Mouse (Mus musculus): ENCODE results near the gene Kmt5b. TPM values are rescaled to one million over a fixed set of nuclear protein-coding genes. Genes with fewer than 3 reads are reported as not detected.

The Kmt5b gene
- polyA plus RNA-seq, 1 experiment from 2014 or later: 20.0 TPM

DNA sequence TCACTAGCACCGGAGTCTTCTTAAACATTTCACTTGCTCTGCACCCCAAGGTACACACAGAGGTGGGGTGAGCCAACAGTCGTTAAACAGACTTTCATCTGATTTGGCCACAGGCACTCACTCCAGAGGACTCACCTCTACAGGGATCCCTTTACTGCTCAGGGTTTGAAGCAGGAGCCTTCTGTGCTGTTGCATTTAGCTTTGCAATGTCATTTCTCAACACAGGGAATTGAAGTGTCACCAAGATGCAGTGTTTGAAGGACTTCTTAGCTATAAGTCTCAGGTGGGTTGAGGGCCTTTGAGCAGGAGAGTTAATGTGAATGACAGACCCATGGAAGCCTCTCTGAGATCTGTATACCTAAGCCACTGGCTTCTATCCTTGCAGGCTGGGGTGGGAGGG lies 76.4 kb downstream of the Kmt5b start:
- Histone ChIP-seq H3K9ac (ENCODE audit: low read depth, low read length) (no peak overlapping the region), H3K36me3 (ENCODE audit: insufficient read depth, low read length) (no peaks in the 10 kb centered on the region), H3K4me3 (replicated peaks; ENCODE audit: low read depth, low read length) (no peak overlapping the region), H3K9me3 (replicated peaks; ENCODE audit: low read length) (no peaks in the 10 kb centered on the region), H3K27ac (peak overlapping the region; percentile 81), H3K4me1 (replicated peaks; ENCODE audit: insufficient read depth, low read length) (no peaks in the 10 kb centered on the region), H3K27me3 (ENCODE audit: insufficient read depth, low read length) (no peaks in the 10 kb centered on the region), H3K4me2 (ENCODE audit: low read length) (no peak overlapping the region)
- DNase-seq (ENCODE audit: low spot score) (no peak), ATAC-seq (replicated peaks; ENCODE audit: low FRiP score, low read depth) (no peak)
- 89% methylated on average over 2 of the region's 2 CpGs for WGBS
- TF ChIP-seq CTCF (IDR thresholded peaks at IDR 0.05; ENCODE audit: low read depth): no peak

DNA sequence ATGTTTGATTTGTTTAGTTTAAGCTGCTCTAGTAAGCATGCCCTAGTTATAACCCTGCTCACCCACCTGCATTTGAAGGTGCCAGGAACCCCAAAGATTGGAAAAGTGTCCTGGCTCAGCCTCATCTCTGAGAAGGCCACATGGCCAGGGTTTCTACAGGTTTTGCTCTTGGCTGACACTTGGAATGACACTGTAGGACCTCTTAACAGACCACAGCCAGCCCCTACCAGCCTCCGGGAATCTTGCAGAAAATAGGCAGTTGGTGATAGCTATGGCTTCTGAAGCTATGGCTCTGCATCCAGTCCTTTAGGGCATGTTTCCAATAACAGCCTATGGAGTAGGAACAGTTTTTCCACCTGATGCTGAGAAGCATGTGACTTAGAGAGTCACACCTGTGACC lies 77.6 kb downstream of the Kmt5b start:
- H3K9ac ChIP-seq (ENCODE audit: low read depth, low read length): no peak overlapping the region
- 93% methylated on average over 1 of the region's 1 CpGs for WGBS
- H3K4me1 ChIP-seq (replicated peaks; ENCODE audit: insufficient read depth, low read length): no peaks in the 10 kb centered on the region
- no peak for TF ChIP-seq CTCF (IDR thresholded peaks at IDR 0.05; ENCODE audit: low read depth)
- H3K27ac ChIP-seq: 0 out of 2 replicates have a peak overlapping the region, but pooled peaks have one; percentile 13
- H3K9me3 ChIP-seq (replicated peaks; ENCODE audit: low read length): no peaks in the 10 kb centered on the region
- ATAC-seq (replicated peaks; ENCODE audit: low FRiP score, low read depth) (no peak), DNase-seq (ENCODE audit: low spot score) (no peak)
- H3K27me3 ChIP-seq (ENCODE audit: insufficient read depth, low read length): no peaks in the 10 kb centered on the region
- no peak overlapping the region for H3K4me2 ChIP-seq (ENCODE audit: low read length)
- no peak overlapping the region for H3K4me3 ChIP-seq (replicated peaks; ENCODE audit: low read depth, low read length)
- no peaks in the 10 kb centered on the region for H3K36me3 ChIP-seq (ENCODE audit: insufficient read depth, low read length)

DNA sequence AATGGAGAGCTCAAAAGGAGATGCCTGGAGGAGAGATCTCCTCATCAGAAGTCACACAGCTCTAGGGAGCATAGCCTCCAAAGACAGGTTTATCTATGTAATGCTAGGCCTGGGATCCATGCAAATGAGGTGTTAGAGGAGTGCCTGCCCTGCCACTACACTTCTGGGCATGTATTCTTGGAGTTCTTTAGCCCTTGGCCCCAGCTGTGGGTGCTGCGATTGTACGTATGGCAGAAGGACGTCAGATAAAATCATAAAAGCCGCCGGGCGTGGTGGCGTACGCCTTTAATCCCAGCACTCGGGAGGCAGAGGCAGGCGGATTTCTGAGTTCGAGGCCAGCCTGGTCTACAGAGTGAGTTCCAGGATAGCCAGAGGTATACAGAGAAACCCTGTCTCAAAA lies 78.1 kb downstream of the Kmt5b start:
- no peak for TF ChIP-seq CTCF (IDR thresholded peaks at IDR 0.05; ENCODE audit: low read depth)
- WGBS: 88% methylated on average over 11 of the region's 11 CpGs
- Histone ChIP-seq H3K4me1 (replicated peaks; ENCODE audit: insufficient read depth, low read length) (no peaks in the 10 kb centered on the region), H3K27ac (no peak overlapping the region), H3K36me3 (ENCODE audit: insufficient read depth, low read length) (no peaks in the 10 kb centered on the region), H3K9ac (ENCODE audit: low read depth, low read length) (no peak overlapping the region), H3K4me2 (ENCODE audit: low read length) (no peak overlapping the region), H3K4me3 (replicated peaks; ENCODE audit: low read depth, low read length) (no peak overlapping the region), H3K9me3 (replicated peaks; ENCODE audit: low read length) (no peaks in the 10 kb centered on the region), H3K27me3 (ENCODE audit: insufficient read depth, low read length) (no peaks in the 10 kb centered on the region)
- DNase-seq (ENCODE audit: low spot score): no peak
- ATAC-seq (replicated peaks; ENCODE audit: low FRiP score, low read depth): no peak

DNA sequence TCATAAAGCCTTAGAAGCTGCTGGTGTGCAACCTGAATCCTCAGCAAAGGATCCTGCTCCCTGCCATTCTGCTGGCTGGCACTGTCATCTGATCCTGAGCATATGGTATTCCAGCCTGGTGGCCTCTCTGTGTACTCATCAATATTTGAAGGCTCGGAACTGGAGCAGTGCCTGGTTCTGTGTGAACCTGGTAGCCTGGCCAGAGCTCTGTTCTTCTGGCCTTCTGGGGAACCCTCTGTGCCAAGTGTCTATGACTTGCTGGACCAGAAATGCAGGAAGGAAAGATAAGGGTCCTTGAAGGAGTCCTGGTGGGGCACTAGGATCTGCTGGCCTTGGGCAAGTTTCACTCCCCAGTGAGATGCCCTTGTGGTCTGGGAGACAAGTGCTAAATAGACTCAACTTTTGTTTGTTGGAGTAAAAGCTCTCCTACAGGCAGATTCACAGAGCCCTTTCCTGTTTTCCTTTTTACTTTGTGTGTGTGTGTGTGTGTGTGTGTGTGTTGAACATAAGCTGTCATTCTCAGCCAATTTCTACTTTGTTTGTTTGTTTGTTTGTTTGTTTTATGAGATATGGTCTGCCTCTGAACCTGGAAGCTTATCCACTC lies 78.7 kb downstream of the Kmt5b start:
- Histone ChIP-seq H3K9ac (ENCODE audit: low read depth, low read length) (no peak overlapping the region), H3K27ac (no peak overlapping the region; the same call in 1 of the 2 replicates), H3K4me3 (replicated peaks; ENCODE audit: low read depth, low read length) (no peak overlapping the region), H3K36me3 (ENCODE audit: insufficient read depth, low read length) (no peaks in the 10 kb centered on the region), H3K4me1 (replicated peaks; ENCODE audit: insufficient read depth, low read length) (peaks cover 2% of the 10 kb centered on the region; the same call in 1 of the 2 replicates), H3K9me3 (replicated peaks; ENCODE audit: low read length) (no peaks in the 10 kb centered on the region), H3K4me2 (ENCODE audit: low read length) (no peak overlapping the region), H3K27me3 (ENCODE audit: insufficient read depth, low read length) (no peaks in the 10 kb centered on the region)
- DNase-seq (ENCODE audit: low spot score): no peak
- WGBS: 63% methylated on average over 1 of the region's 1 CpGs
- ATAC-seq (replicated peaks; ENCODE audit: low FRiP score, low read depth): no peak
- no peak for TF ChIP-seq CTCF (IDR thresholded peaks at IDR 0.05; ENCODE audit: low read depth)

DNA sequence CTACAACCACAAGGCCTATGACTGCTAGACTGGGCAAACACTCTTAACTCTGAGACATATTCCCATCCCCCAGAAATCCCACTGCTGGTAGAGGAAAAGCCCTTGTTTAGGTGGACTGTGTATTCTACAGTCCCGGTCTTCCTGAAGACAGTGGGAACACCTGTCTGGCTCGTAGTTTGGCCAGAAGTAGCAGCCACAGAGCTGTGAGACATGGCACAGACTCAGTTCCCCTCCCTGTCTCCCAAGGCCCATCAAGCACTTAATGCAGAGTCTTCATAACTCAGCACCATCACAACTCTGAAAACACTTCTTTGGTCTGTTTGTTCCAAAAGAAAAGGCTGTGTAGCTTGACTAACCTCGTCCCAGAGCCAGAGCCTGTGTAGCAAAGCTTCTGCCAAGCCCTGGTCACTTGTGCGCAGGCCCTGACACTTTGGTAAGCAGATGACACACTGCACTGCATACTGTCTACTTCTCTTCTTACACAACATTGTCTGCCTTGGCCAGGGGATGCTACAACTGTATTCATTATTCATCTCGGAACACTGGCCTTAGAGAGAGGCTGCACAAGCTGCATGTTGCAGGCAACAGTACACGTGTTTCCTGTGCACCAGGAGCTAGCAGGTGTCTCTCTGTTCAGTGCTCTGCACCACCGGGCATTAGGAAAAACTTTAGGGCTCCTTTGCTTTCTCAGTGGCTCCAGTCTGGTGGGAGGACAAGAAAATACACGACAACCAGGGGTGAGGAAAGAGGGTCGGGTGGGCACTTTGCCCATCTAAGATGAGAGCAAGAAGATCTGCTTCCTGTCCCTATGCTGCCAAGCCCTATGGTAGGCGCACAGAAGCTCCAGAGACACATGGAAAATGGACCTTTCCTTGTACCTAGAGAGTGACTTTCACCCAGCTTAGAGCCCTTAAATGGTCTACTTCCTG lies 79.7 kb downstream of the Kmt5b start:
- no peaks in the 10 kb centered on the region for H3K9me3 ChIP-seq (replicated peaks; ENCODE audit: low read length)
- 78% methylated on average over 10 of the region's 10 CpGs for WGBS
- peaks cover 5% of the 10 kb centered on the region; the same call in 1 of the 2 replicates for H3K4me1 ChIP-seq (replicated peaks; ENCODE audit: insufficient read depth, low read length)
- no peak for TF ChIP-seq CTCF (IDR thresholded peaks at IDR 0.05; ENCODE audit: low read depth)
- ATAC-seq (replicated peaks; ENCODE audit: low FRiP score, low read depth) (no peak), DNase-seq (ENCODE audit: low spot score) (no peak)
- no peaks in the 10 kb centered on the region for H3K27me3 ChIP-seq (ENCODE audit: insufficient read depth, low read length)
- no peak overlapping the region for H3K27ac ChIP-seq
- no peak overlapping the region for H3K9ac ChIP-seq (ENCODE audit: low read depth, low read length)
- H3K4me2 ChIP-seq (ENCODE audit: low read length): no peak overlapping the region
- H3K4me3 ChIP-seq (replicated peaks; ENCODE audit: low read depth, low read length): no peak overlapping the region
- no peaks in the 10 kb centered on the region for H3K36me3 ChIP-seq (ENCODE audit: insufficient read depth, low read length)

DNA sequence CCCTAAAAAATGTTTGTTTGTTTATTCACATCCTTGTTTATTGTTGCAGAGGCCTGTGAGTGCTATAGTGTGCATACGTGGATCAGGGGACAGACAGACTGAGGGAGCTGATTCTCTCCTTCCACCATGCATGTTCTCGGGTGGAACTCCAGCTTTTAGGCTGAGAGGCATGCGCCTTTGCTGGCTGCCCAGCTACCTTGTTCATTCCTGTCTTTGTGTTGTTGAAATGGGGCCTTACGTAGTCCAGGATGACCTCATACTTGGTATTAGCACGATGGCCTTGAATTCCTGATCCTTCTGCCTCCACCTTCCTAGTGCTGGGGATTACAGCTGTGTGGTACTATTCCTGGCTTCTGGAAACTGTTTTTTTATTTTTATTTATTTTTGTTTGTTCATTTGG lies 80.5 kb downstream of the Kmt5b start:
- Histone ChIP-seq H3K9me3 (replicated peaks; ENCODE audit: low read length) (no peaks in the 10 kb centered on the region), H3K4me1 (replicated peaks; ENCODE audit: insufficient read depth, low read length) (peaks cover 5% of the 10 kb centered on the region; the same call in 1 of the 2 replicates), H3K4me2 (ENCODE audit: low read length) (no peak overlapping the region), H3K27ac (0 out of 2 replicates have a peak overlapping the region, but pooled peaks have one; percentile 42), H3K9ac (ENCODE audit: low read depth, low read length) (no peak overlapping the region), H3K36me3 (ENCODE audit: insufficient read depth, low read length) (no peaks in the 10 kb centered on the region), H3K4me3 (replicated peaks; ENCODE audit: low read depth, low read length) (no peak overlapping the region), H3K27me3 (ENCODE audit: insufficient read depth, low read length) (no peaks in the 10 kb centered on the region)
- WGBS: 84% methylated on average over 5 of the region's 5 CpGs
- no peak for TF ChIP-seq CTCF (IDR thresholded peaks at IDR 0.05; ENCODE audit: low read depth)
- ATAC-seq (replicated peaks; ENCODE audit: low FRiP score, low read depth) (no peak), DNase-seq (ENCODE audit: low spot score) (no peak)
